Mouse (Mus musculus) retina, embryonic 14.5 days (tissue): ENCODE data around the gene Pigv.

ENCODE experiments used
- DNase-seq: peaks from one replicate; pipeline ENCODE4 v3.0.0-alpha.2; 2015; ENCODE audit warnings: low spot score

Gene Pigv

DNA sequence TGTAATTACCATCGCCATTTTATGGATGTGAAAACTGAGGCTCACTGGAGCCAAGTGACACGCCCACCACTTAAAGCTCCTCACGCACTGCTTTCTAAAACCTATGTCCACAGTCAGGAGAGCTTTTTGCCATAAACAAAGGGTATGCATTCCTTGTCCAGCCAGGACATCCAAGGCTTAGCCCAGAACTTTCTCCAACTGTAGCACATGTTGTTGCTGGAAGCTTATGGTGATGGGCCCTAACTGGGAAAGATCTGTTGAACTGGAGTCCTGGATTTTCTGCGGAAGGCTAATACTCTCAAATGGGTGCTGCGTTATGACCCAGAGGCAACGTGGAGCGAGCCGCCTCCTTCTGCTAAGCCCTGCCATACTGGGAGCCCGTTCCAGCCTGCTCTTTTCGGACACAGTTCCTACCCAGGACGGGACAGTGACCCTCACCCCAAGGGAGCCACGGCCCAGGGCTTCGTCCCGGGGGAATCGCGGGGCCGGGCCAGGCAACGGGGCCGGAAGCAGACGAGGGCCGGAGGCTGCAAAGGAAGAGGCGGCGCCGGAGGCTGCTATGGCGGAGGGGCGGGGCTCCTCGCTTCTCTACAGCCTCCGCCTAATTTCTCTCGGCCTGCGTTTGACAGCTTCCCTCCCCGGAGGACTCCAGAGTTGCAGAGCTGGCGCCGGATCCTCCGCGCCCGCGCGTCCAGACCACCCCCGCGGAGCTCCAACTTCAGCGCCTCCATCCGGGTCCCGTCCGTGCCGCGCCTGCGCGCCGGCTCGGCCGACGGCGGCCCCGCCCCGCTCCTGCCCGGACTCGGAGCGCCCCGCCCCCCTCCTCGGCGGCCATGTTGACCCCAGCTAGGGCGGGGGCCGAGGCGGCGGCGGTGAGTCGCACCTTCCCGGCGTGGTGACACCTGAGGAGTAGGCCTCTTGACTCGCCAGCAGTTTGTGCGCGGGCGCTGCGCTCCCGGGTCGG, at the start of gene Pigv:
Gene Pigv, minus strand, starts transcription at position 767 of the 964 bp plus-strand sequence.
- peak; percentile 91 for DNase-seq

DNA sequence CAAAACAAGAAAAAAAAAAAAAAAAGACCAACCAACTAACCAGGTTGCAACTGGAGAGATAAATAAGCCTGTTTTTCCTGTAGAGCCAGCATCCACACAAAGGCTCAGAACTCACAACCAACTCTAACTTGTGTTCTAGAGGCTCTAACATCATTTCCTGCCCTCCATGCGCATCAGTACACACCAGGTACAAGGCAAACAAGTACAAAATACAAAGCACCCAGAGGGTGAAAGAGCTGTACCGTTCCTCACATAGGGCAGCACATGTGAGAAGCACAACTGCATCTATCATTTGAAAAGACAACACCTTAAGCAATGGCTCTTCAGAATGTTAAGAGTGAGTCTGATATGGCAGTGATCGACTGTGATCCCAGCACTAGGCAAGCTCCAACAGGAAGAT, 47.3 kb upstream of the Pigv start:
- no peak for DNase-seq

DNA sequence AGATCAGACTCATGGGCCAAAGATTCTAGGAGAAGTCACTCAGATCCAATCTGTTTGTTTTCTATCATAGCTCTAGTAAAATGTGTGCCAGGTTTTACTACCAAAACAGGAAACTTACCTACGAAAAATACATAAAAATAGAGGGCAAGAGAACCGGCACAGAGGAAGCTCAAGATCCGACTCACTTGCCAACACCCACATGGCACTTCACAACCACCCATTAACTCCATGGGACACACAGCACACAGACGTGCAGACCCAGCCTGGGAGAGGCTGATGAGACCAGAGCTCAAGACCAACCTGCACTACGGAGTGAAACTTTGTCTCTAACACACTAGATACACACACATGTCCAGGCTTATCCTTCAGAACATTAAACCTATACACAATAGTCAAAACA, 40.3 kb upstream of the Pigv start:
- no peak for DNase-seq

DNA sequence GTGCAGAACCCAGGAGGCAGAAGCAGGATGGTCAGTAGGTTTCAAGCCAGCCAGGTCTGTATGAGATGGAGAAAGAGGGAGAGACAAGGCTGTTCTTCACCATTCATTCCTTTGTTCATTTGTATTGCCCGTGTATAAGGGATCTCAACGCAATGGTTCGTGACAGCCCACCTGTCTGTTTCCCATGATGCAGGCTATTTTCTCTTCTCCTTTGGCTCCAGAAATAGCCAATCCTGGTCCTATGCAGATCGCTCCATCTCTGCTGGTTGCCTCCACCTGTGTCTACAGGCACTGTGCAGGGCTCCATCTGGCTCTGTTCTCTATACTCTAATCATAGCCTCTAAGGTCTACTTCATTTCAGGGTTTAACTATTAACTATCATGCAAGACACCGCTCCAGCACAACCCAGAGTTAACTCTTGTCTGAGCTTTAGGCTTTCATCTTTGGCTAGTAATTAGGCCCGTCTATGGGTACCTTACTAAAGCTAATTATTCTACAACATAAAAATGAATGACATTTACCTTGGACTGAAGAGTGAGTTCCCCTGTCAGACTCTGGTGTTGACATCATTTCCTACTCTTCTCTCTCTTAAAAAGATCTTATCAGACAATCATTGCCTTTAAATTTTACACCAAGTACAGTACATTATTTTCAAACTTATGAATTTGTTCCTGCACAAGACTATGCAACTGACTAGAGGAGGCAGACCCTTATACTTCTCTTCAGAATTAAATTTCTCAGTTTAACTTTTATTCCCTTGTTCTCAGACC, 39.0 kb upstream of the Pigv start:
- no peak for DNase-seq

DNA sequence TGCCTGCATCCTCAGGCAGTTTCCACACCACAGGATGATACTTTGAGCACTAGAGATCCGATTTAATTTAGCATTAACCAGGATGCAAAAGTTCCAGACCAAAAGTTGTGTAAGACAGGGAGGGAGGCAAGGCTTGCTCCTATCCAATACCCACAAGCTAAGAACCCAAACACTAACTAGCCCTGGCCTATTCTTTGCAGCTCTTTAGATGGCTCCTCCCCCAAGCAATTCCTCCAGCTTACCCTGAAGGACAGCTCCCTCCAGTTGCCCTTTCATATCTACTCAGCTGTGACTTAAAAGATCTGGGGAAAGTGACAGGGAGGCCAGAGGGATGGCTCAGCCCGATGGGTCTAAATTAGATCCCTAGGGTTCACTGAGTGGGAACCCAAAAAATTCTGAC, 36.9 kb upstream of the Pigv start:
- DNase-seq: peak; percentile 45

DNA sequence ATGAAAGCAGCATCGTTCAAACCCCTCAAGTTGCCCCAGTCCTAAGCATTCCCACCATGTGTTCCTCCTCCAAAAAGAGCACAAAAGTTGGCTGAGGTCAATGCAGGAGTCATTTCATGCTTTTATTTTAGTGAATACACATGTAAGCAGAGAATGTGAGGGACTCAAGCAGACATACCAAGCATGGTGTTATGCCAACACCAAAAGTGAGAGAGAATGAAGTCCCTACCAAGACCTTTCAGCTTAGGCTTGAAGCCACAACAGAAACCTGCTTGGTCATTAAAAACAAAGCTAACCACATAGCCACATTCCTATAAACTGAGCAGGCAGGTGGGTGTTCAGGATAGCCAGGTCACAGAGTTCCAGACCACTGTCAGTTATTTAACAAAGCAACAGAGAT, 35.0 kb upstream of the Pigv start:
- no peak for DNase-seq

DNA sequence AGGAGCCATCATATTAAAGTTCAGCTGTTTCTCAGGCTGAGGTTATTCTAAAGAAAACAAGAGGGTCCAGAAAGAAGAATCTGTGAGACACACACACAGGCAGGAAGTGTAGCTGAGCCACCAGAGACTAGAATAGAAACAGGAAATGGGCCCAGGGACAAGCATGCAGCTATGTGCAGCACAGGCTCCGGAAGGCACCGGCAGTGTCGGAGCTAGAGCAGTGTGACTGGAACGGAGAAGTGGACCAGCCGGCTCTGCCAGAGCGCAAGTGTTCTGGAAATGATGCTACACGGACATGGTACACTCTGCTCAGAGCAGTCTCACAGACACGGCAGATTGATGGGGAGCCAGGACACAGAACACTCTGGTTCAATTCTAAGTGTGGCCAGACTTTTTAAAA, 34.5 kb upstream of the Pigv start:
- DNase-seq: no peak

DNA sequence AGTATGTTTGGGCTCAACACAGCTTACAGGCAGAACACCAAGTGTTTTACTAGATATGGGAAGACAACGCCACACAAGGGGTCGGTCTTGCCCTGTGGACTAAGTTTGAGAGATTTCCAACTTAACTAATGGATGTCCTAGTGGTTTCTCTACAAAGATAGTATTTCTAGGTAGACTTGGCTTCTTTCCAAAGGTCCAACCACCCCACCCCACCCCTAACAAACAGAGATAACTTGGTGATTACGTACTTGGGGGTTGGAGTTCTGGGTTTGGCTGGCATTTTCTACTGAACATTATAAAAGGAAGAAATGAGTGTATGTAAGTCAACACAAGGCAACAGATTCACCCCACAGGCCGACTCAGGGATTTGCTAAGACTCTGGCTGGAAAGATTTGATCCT, 32.6 kb upstream of the Pigv start:
- no peak for DNase-seq

DNA sequence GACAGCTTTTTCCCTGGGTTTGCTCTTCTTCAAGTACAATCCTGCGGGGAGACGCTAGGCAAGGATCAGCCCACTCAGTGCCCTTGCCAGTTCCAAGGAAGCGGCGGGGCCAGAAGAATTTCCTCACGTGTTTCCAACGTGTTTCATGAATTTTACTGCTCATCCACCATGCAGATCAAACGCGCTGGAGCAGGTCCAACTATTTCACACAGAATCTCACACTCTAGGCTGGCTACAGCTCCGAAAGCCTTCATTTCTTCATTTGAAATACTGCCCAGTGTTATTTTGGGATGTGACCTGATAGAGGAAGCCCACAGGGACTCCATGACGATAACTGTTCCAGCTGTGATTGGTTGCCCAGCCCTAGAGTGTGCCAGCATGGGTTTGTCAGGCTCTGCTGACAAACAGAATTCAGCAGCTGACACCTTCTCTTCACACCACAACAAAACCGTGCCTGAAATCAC, 28.5 kb upstream of the Pigv start:
- DNase-seq: no peak

DNA sequence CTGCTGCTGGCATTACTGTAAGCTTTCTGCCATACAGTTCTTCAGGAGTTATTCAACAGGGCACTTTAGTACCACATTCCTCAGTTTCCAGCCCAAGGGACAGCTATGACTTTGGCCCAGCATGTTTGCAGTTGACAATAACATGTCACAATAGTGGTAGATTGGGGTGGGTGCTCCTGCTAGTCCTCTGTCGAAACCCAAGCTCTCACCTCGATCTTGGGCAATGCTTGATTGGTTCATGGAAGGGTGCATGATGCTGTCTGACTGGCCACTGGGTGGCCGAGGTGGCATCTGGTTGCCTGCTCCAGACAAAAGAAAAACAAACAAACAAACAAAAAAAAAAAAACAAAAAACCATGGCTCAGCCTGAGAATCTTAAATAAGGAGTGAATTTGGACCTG, 22.9 kb upstream of the Pigv start:
- DNase-seq: no peak

DNA sequence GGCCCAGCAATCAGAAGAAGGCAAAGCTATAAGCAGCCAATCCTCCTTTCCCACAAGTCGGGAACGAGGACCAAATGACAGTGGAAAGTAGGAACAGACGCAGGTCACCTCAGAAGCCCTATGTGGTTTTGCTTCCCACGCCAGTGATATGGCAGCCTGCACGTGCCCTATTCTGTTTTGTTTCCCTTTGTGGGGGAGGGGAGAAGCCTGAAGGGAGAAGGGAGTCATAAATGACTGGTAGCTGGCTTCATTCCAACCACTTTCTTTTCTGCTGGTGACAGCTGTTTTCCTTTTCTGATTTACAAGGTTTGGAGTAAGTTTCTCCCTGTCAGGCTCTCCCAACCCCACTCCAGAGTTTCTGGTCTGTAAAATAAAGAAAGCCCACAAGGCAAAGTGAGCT, 17.8 kb upstream of the Pigv start:
- no peak for DNase-seq

DNA sequence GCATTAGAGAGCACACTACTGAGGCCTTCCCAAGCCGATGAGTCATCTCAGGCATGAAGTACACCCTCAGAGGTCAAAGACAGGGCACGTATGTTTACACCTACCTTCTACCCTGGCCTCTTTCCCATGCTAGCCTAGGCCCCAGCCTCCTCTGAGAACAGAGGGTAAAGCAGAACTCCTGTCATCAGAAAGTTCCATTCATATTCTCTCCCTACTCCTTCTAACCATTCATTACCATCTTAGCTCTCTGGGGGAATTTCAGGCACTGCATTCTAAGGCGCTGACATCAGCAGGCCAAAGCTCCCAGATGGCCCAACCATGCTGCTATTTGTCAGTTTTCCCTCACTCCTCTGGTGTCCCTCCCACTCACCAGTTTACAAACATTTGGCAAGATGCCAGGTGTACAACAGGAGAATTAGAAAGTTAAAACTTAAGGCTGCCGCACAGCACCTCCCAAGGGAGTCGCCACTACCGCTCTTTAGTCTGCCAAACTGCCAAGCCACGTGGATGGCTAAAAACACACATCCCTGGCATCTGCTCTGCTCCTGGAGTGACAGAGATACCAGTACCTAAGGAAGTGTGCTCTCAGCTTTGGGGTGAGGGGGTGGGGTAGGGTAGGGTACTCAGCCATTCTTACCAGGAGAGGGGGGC, 16.1 kb upstream of the Pigv start:
- no peak for DNase-seq

DNA sequence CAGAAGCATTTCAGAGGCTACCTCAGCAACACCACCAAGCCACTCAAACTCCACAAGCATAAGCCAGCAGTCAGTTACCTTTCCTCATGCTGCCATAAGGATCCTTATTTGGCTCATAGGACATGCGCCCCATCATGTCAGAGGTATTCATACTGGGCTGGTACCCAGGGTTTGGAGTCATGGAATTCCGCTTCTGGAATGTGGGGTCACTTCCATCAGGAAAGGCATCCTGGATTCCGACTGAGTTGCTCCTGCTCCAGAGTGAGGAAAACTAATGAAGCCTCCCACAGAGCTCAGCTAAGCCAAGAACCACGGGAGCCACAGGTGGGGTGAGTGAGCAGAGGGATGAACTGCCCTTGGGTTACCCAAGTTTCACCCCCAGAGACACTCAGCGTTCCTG, 14.7 kb upstream of the Pigv start:
- no peak for DNase-seq

DNA sequence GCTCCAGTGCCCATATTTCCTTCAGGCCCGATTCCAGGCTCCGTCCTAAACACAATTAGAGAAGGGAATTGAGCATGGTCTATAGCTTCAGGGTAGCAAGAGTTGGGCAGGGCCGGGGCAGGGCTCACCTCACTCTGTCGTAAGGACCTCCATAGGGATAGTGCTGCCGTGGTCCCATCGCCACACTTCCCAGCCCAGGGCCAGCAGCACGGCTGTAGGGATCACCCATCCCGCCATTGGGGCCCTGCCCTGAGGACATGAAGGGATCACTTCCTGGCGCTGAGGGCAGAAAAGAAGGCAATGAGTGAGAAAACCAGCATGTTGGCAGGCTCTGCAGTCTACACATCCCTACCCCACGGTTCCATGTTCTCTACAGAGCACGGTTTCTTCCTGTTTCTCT, 14.1 kb upstream of the Pigv start:
- DNase-seq: no peak

DNA sequence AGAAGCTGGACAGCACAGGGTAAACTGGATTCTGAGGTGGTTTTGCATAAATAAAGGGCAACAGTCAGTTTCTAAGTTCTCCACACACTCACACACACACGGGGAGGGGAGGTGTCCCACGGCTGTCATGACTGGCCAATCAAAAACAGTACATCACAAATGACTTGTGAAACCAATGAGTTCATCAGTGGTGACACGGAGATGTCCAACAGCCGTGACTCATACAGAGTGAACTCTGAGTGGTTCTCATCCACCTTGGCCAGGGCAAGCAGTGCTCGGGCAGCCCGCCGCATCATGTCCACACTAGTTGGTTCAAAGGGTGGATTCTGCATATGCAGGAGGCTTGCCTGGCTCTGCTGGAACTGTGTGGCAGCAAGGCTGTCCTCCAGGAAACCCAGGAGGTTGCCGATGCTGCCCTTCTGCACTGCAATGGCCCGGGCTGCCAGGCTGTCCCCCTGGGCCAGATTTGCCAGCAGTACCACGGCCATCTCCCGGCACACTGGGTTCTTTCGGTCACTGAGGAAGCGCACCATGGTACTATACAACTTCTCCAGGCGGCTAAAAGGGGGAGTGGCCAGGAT, 7.8 kb upstream of the Pigv start:
- DNase-seq: no peak

DNA sequence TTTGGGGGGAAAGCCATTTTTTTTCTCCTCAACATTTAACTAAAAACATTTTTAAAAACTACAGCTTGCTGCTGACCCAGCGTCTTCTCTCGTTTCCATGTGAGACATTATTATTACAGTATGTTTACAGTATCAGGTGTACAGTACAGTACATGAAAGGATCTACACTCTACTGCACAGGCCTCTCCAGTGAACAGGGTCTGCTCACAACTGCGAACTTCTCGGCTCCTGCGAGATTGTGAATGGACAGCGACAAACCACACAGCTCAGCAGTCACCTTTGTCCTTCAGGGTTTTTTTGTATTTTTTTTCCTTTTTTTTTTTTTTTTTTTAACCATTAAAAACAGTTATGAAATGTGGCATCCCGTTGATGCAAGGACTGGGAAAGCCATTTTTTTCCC, 7.2 kb upstream of the Pigv start:
- DNase-seq: no peak

DNA sequence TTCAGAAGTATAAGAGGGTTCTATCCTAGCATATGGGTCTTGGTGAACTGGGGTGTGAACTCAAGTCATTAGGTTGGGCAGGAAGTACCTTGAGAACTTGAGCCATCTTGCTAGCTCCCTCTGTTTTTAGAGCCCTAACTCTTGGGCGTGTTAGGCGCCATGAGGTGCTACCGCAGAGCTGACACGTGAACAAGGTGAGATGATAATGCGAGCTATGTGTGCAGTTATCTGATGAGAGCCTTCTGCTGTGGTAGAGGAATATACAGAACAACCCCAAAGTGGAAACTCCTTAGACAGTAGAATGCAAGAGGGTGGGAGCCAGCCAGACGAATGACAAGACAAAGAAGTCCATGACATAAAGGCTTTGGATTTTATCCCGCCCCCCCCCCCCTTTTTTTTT, 4.8 kb upstream of the Pigv start:
- DNase-seq: no peak

DNA sequence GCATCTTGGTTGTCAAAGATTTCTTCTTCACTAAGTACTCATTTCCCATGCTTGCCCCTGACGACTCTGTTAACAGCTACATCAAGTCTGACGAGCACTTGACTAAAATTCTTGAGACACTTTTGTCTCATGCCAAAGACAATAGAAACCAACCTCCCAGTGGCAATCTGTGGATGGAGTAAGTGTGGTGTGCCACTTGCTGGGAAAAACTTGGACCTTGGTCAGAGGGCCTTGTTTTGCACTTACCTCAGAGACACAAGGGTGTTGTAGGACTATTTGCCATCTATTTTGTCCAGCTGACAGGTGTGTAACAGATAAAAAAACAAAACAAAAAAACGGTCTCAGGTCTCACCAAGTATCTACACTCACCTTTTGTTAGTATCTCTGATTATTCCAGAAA, 3.7 kb upstream of the Pigv start:
- DNase-seq: no peak

DNA sequence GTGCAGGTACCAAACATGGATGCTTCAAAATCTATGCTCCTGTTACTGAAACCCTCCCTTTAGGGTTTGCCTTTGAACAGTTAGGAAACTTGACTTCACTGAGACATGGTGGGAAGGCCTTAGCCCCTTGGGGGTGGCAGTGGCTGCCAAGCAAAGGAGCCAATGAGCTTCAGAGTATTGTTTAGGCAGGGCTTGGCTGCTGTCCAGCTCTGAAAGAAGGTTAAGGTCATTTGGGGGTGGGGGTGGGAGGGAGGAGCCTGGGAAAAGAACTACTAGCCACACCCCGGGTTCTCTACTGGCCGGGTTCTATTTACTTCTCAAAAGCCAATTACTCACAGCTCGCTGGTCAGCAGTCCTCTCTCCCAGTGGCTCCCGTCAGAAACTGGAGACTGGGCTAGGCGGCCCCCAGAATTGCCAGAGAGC, 3.2 kb upstream of the Pigv start:
- peak; percentile 89 for DNase-seq

DNA sequence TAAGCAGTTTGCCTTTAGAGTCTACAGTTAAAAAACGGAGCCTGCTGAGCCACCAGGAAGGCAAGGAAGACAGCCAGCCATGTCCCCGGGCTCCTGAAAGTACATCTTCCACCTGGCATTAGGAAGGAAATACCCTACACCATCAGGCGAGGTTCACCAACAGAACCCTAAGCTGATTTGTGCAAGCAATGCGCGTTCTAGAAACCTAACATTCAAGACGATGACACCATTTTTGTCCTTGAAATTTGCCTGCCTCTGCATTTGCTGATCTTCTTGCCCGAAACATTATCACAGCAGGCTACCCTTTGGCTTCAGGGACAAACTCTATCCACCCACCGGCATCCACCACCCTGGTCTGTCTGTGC, 1.9 kb upstream of the Pigv start:
- DNase-seq: no peak

DNA sequence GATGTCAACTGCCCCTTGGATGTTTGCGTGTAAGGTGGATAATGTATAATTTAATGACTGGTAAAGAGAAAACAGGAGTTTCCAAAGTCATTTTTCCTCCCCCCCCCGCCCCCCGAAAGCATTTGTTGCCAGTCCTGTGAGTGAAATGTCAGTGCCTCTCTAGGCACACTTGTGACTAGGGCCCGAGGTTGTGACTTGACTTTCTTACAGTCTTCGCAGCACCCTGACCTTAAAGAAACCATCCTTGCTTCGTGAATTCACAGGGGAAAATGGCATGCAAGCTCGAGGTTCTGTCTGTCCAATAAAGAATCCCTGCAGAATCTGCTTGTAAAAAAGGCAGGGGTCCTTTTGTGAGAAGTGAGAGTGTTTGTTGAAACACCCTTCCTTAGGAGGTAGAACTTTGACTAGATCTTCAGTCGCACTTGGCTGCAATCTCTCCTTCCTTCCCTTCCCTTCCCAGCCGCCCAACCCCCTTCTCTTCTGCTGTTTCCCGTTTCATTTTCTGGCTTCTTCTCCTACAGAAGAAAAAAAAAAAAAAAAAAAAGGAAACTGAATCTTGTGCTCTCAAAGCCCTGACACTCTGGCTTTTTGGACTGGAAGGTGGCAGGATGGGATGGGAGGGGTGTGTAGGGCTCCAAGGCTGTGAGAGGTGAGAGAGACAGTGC, 1.4 kb upstream of the Pigv start:
- no peak for DNase-seq
